Mouse (Mus musculus): ENCODE data around the gene Pdzd2. TPM values are rescaled to one million over a fixed set of nuclear protein-coding genes. Genes with fewer than 3 reads are reported as not detected.

Pdzd2 gene
- total RNA-seq, 2 experiments from 2014 or later, result 0.27 TPM; not detected in 1

DNA sequence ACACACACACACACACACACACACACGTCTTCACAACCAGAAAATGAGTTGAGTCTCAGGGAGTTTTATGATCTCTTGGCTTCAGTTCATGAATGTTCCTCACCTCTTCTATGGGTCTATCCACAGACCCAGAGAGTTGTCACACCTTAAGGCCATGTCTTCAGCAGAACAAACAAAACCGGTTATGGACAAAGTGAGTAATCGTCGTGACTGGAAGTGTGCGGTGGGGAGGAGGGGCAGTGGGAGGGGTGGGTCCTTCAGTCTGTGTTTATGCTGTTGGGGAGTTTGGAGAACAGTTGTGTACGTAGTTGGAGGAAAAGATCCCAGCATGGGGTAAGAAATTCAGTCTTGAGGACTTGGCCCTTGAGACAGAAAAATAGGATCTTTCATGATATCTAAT lies 342.7 kb downstream of the Pdzd2 start:
- ATAC-seq (replicated peaks; ENCODE audit: poor library complexity), result no peak

DNA sequence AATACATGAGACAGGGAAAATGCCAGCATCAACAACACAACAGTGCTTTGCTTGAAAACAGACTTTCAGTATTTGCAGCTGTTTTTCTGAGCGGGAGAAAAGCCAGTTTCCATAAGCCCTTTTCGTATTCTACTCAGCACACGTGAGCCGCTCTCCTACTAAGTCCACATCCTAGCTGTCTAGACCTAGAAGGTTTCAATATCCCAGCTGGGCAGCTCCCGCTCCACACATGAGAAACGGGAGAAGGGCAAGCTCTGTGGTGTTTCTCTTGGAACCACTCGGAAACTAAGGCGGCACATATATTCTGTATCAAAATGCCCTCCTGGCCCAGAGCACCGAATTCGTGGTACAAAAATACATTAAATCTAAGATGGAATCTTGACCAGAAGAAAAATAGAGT lies 345.0 kb downstream of the Pdzd2 start:
- ATAC-seq (replicated peaks; ENCODE audit: poor library complexity), result no peak

DNA sequence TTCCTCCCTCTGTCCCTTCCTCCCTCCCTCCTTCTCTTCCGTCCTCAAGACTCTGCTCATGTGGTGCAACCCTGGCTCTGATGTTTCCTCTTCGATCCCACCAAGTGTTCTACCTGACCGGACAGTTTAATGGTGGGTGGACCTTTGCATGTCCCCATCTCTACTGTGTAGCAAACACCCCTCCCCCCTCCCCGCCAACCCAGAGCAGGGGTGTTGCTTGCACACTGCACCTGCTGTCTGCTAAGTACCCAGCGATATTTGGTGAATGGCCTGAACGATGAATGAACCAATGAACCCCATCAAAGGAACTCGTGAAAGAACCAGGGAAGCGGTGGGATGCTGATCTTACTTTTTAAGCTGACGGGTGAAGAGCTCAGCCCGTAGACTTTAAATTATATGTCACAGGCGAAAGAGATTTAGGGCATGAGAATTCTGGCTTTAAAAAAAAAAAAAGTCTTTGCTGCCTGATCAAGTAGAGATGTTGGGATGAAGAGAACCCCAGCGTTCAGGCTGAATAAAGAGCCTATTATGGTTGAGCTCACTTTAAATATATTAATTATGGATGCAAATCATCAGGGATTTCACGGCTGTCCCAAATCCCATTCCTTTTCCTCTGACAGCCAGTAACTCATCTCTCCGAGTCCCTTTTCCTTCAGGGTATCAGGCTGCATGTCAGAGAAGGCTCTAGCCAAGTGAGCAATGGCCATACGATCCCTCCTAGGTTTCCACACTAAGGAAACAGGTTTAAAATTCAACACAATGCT lies 350.8 kb downstream of the Pdzd2 start:
- ATAC-seq (replicated peaks; ENCODE audit: poor library complexity), result no peak

DNA sequence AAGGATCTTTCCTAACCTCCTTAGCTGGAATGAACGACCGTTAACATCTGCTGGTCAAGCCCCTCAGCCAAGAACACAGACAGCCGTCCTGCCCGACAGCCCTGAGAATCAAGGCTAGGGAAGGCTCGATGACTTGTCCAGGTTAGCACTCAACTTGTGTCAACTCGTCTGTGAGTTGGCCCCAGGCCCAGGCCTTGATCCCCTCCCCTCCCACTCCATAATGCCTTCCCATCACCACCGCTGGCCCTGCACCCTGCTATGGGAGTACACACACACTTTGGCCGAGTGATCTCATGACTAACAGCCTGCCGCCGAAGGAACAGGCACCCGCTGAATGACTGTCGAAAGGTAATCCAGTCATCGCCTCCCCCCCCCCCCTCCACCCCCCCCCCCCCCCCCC lies 355.0 kb downstream of the Pdzd2 start:
- ATAC-seq (replicated peaks; ENCODE audit: poor library complexity), result no peak

DNA sequence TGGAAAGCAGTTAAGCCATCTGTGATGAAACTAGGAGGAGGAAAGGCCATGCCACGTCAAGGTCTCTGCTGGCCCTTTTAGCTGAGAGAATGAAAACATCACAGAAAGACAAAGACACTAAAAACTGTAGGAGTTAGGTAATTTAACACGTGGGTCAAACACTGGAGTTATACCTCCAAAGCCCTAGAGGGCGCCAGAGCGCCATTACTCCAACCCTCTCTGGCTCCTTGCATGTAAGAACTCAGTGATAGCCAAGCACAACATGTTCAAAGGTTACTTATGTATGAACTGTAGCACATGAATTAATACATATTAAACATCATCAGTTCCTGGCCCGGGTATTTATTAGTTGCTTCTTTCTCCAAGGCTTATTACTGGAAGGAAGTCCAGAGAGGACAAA lies 359.2 kb downstream of the Pdzd2 start:
- peak; percentile 65 for ATAC-seq (replicated peaks; ENCODE audit: poor library complexity)

DNA sequence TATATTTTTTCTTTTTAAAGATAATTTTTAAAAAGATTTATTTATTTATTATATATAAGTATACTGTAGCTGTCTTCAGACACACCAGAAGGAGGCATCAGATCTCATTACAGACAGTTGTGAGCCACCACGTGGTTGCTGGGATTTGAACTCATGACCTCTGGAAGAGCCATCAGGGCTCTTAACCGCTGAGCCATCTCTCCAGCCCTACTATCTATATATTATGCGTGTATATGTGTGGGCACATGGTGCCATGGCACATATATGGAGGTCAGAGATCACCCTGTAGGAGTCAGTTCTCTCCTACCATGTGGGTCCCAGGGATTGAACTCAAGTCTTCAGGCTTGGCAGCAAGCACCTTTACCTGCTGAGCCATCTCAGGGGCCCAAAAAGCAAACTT lies 359.7 kb downstream of the Pdzd2 start:
- no peak for ATAC-seq (replicated peaks; ENCODE audit: poor library complexity)

DNA sequence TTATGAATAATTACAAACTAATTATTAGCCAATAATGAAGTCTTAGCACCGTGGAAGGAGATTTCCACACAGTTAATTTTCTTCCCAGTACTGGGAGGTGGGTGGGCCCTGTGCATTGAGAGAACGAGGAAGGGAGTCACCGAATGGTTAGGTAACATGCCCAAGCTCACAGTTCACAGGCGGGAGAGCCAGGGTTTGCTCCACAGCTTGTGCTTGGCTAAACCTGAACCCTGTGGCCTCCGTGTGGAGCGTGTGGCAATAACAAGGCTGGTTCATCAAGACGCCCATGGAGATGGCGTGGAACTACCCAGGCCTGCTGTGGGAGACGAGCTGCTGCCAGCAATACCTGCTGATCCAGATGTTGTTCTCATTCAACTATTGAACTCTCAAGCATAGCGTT lies 361.9 kb downstream of the Pdzd2 start:
- ATAC-seq (replicated peaks; ENCODE audit: poor library complexity), result peak; percentile 55

DNA sequence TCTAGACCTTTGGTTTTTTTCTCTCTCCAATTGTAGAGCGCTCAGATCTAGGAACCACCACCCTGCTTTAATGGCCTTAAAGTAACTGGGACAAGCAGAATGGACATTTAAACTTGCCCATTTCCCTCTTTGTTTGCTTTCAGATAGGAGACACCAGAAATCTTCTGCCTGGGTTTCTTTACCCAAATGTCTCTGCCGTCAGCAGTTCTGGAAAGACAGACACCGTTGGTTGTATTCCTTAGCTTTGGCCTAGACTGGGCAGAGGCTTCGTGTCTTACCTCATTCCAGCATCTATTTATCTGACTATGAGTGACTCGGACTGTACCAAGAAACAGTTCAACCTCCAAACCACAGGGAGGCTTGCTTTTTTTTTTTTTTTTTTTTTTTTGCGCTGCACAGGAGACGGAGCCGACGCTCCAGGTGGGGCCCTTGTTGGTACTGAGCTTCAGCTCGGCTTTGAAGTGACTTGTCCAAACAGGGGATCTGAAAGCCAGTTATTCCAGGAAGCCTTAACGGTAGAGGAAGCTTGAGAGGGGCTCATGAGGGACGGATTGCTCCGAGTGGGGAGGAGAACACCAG lies 363.1 kb downstream of the Pdzd2 start:
- ATAC-seq (replicated peaks; ENCODE audit: poor library complexity), result peak; percentile 21

DNA sequence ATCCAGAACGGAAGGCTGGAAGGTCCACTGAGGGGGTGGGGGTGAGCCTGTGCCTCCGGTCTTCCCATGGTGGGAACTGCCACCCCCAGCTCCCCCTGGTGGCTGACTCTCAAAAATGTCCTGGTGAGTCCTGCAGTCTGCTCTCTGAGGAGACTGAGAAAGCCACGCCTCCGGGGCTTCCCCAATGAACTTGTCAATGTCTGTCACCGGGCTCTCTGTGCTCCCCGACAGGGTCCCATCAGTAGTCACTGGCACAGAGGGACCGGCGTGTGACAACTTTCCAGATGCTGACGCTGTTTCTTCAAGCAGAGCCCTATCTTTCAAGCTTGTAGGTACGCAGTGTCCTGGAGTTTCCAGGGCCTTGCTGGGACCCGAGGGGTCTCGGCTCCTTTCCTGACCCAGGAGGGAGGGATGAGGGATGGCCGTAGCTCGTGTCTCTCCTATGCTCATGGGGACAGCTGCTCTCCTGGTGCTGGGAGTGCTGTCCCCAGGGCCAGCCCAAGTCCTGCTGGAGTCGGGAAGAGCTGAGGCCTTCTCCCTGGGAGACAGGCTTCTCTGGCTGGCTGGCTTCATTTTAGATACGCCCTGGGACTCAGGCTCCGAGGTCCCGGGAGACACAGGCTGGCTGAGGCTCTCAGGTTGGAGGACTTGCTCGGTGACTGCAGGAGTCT lies 363.9 kb downstream of the Pdzd2 start:
- ATAC-seq (replicated peaks; ENCODE audit: poor library complexity), result peak; percentile 71

DNA sequence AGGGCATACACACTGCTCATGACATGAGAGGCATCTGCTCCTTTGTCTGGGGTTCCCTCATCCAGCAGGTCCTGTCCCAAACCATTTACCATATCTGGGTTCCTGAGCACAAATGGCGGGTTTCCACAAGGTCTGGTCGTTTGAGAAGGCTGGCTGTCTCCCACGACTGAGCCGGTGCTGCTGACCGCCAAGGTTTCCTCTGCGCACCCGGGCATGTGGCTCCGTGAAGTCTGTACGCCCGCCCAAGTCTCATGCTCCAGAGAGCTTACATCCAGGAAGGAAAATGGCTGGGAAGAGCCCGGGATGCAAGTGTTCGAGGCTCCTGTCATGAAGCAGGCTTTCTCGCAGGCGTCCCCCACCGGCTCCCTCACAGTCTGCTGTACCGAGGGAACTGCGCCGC lies 364.8 kb downstream of the Pdzd2 start:
- no peak for ATAC-seq (replicated peaks; ENCODE audit: poor library complexity)

DNA sequence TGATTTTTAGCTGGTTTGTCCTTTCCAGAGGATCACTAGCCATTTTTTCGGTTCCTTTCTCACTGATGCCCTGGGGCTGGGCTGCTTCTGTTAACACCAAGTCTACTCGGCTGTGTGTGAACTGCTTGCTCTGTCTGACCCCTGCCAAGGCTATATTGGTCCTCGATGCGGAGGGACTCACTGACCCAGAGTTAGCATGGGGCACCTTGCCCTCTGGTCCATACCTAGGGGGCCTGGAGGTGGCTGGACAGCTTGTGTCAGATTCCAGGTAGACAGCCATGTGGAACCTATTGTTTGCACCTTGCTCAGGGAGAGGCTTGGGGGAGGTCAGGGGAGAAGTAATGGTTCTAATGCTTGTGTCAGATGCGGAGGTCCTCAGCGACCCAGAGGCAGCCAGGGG lies 365.8 kb downstream of the Pdzd2 start:
- no peak for ATAC-seq (replicated peaks; ENCODE audit: poor library complexity)

DNA sequence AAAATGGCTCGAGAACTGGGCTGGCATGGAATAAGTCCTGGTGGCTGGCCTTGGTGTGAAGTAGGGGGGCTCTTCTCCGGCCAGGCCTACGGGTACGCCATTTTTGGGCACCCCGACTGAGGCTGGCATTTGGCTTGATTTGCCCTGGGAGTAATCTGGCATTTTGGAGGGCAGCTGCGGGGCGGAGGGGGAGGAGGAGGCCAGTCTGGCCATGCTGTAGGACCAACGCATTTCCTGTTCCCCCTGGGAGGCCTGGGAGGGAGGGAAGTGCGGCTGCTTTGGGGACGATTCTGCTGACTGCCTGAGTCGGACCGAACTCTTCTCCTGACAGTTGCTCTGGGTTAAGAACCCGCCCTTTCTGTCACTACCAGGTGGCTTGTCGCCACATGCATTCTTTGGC lies 366.2 kb downstream of the Pdzd2 start:
- ATAC-seq (replicated peaks; ENCODE audit: poor library complexity), result no peak

DNA sequence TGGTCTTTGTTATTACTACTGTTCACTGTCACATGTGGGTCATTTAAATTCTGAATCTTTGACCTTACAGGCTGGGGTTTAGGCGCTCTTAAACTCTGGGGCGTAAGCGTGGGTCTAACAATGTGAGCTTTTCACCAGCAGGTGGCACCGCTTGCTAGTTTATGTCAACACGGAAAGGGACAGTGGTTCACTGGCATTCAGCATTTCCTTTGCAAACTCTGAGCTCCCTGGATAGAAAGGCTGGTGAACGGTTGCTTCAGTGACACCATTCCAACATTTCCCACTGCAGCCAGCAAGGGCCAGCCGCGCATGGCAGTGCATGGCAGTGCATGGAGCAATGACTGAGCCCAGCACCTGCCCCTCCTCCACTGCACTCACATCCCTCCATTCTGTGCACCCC lies 368.5 kb downstream of the Pdzd2 start:
- ATAC-seq (replicated peaks; ENCODE audit: poor library complexity), result peak; percentile 58

DNA sequence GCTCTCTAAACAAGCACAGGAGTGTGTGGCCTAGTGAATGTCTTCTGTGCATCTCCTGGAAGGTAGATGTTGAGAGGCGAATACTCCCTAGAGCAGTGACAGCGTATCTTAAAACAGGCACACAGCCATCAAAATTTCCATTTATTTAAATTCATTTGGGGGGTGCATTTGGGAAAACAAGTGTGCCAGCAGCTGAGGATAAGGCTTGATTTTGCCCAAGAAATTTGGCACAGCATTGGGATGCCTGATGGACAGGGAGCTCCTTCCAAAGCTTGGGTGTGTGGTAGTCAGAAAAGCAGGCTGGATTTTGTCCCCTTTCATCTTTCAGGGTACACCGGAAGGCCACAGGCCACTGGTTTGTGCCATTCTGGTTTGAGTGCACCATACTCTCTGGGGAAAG lies 369.6 kb downstream of the Pdzd2 start:
- no peak for ATAC-seq (replicated peaks; ENCODE audit: poor library complexity)

DNA sequence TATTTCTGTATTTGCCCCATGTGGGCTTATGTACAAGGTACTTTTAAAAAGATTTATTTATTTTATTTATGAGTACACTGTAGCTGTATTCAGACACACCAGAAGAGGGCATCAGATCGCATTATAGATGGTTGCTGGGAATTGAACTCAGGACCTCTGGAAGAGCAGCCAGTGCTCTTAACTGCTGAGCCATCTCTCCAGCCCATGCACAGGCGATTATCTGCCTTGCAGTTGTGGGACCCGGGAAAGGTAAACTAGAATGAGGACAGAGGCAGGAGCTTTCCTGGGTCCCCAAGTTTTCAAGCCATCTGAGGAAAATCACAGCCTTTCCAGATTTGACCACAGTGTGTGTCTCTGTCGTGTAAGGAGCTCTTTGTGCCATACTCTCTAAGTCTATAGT lies 370.9 kb downstream of the Pdzd2 start:
- no peak for ATAC-seq (replicated peaks; ENCODE audit: poor library complexity)

DNA sequence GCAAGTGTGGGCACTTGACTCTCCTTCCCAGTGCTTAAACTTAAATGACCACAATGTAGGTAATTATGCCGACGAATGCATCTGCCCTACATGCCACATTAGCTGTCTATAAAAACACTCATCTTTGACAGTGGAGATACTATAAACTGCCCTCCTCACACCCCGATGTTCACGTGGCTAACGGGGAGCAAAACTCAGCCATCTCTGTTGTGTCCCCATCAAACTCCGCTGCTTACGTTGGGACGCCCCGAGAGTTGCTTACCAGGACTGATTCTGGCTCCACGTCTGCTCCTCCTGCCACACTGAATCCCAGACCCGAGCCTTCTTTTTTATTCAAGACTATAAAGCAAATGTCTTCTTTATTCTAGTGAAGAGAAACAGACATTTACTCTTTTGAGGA lies 371.4 kb downstream of the Pdzd2 start:
- no peak for ATAC-seq (replicated peaks; ENCODE audit: poor library complexity)

DNA sequence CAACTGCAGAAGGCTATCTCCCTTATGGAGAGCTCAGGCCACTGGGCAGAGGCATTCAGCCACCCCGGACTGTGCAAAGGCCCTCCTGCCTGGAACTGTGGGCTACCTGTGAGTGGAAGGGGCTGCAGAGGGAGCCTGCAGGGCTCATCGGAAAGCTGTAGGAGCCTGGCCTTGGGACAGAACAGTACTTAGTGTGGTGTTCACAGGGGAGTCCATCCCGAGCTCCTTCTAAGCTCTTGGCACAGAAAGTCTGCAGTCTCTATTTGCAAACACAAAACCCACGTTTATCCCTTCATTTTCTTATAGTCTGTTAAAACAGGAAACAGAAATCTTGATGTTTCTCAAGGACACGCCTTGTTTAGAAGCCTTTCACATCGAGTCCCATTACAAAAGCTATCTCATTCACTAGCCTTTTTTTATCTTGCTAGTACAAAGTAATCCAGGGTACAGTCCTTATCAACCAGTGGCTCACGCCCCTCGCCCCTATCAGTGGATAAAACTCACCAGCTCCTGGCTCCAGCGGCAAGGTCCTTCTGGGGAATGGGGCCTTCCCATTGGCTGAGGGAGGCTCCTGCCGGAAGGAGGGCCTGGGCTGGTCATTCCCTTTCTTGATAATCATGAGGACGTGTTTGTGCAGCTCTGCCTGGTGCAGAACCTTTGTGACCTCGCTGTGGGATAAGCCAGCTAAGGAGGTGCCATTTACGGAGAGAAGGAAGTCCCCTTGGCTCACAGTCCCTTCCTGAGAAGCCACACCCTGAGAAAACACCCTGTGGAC lies 372.2 kb downstream of the Pdzd2 start:
- peak; percentile 67 for ATAC-seq (replicated peaks; ENCODE audit: poor library complexity)

DNA sequence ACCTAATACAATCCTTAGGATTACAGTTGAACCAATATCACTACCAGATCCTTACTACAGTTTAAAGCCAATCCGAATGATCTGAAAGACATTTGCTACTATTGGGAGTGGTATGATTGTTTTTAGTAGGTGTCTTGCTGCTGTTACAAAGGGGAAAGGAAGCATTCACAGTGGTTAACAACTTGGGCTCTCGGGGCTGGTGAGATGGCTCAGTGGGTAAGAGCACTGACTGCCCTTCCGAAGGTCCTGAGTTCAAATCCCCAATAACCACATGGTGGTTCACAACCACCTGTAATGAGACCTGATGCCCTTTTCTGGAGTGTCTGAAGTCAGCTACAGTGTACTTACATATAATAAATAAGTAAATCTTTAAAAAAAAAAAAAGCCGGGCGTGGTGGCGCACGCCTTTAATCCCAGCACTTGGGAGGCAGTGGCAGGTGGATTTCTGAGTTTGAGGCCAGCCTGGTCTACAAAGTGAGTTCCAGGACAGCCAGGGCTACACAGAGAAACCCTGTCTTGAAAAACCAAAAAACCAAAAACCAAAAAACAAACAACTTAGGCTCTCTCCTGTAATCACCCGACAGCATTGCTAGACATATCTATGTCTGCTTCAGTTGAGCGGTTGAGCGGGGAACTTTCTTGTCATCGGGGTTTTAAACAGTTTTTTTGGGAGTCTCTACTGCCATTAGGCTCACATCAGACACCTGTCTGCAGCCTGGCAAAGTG lies 373.0 kb downstream of the Pdzd2 start:
- ATAC-seq (replicated peaks; ENCODE audit: poor library complexity), result peak; percentile 16

DNA sequence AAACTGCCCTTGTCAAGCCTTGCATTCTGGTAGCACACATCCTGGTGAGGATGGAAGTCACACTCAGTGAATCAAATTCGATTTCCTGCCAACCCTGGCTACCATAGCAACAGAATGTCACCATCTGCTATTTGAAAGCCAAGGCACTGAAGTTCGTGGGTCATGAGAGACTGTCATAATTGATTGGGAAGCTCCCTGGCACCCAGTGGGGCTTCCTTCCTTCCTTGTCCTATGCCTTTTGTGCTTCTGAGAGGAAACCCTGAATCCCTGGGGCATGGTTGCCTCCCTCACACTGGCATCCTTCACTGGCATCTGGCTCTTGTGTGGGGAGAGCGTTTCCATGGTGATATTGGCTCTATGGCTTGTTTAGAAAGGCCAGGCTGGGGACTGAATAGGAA lies 373.7 kb downstream of the Pdzd2 start:
- no peak for ATAC-seq (replicated peaks; ENCODE audit: poor library complexity)

DNA sequence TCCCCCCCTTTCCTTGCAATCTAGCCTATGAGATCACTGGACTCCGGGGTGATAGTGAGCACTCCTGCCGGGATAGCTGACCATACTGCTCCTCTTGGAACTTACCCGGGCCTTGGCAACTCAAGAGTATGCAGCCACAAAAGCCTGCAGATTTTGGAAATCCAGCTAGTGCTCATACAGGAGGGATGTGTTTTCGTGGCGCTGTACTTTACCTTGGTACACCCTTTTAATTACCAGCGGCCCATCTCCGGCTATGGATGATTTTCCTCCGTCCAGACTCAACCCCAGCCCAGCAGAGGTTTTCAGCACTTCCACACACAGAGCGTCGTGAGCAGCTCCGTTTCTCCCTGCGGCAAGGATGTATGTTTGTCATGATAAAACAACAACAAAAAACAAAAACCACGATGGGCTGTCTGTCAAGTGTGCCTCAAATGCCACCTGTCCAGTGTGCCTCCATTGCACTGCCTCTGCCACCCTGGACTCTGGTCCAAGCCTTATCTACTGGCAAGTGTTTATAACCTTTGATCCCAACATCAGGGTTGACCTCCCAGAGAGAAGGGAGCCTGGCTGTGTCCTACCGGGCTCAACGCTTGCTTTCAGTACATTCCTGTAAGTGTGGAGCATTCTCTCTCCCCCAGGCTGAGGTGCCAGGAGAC lies 374.2 kb downstream of the Pdzd2 start:
- ATAC-seq (replicated peaks; ENCODE audit: poor library complexity), result no peak
